Mouse (Mus musculus): ENCODE results near the gene Hrk.

The Hrk gene

GRCm38 (mm10) chr5:118230071-118230611 lies 65.7 kb downstream of the Hrk start:
- no peak for DNase-seq

GRCm38 (mm10) chr5:118236891-118237290 lies 72.4 kb downstream of the Hrk start:
- no peak for DNase-seq
